Mouse (Mus musculus) small intestine, adult 2 months (tissue): Measurements from ENCODE around the gene Sync.

Experiments
- CTCF ChIP-seq: fragments of 200-500 bp; IDR thresholded peaks from 2 replicates; pipeline ENCODE4 v1.5.1; 2012; ENCODE audit warnings: low read depth, mild to moderate bottlenecking, control low read depth, inconsistent platforms, low read length, moderate library complexity, mixed read lengths; ENCODE audit not compliant: insufficient replicate concordance, insufficient read length; ENCODE audit errors: extremely low read depth
- POLR2A ChIP-seq: fragments of 200-500 bp; IDR thresholded peaks from 2 replicates; pipeline ENCODE4 v1.6.1; 2012; ENCODE audit warnings: low read depth, mild to moderate bottlenecking, control low read depth, inconsistent platforms, low read length, moderate library complexity

DNA sequence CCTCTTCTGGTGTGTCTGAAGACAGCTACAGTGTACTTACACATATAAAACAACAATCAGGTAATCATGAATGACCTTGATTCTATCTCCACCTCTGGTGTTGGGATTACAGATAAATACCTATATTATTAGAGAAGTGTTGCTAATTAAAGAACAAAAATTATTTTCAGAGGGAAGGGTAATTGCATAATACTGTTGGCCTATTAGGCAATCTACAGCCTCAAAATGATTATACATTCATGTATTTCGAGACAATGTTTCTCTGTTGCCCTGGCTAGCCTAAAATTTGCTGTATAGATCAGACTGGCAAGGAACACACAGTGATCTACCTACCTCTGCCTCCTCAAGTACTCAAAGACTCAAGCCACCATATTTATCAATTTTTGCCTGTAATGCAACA lies 36.1 kb downstream of the Sync start:
- TF ChIP-seq POLR2A (no peak), CTCF (no peak)
